Mouse (Mus musculus) CD4-positive, CD25-positive, alpha-beta regulatory T cell, adult 4 months (primary cell): Measurements from ENCODE around the gene Ets1. TPM values are rescaled to one million over a fixed set of nuclear protein-coding genes. Genes with fewer than 3 reads are reported as not detected.

Source experiments
- ATAC-seq: one replicate; pipeline ENCODE4 v1.8.0; 2017
- polyA plus RNA-seq, 2 experiments: library from polyadenylated mRNA; unstranded; fragments of 100-300 nt; shearing (Covaris generic); gene quantifications; one replicate each; pipeline ENCODE4 v1.2.1; 2017

Ets1 gene
- polyA plus RNA-seq, 2 experiments from 2014 or later, result 800 to 1,019 TPM

GRCm38 (mm10) chr9:32695492-32696190 is 59.6 kb downstream of the Ets1 start:
- ATAC-seq, result peak; percentile 68

- ATAC-seq, result peak; percentile 4
Observed at GRCm38 (mm10) chr9:32696259-32696658, 60.2 kb downstream of the Ets1 start.

GRCm38 (mm10) chr9:32696717-32697116 is 60.7 kb downstream of the Ets1 start:
- peak; percentile 10 for ATAC-seq

GRCm38 (mm10) chr9:32697291-32698110 is 61.5 kb downstream of the Ets1 start:
- no peak for ATAC-seq

- ATAC-seq, result no peak
Observed at GRCm38 (mm10) chr9:32698766-32699165, 62.7 kb downstream of the Ets1 start.

- no peak for ATAC-seq
Observed at GRCm38 (mm10) chr9:32699391-32699841, 63.4 kb downstream of the Ets1 start.

GRCm38 (mm10) chr9:32700091-32700905 is 64.3 kb downstream of the Ets1 start:
- ATAC-seq, result no peak

- no peak for ATAC-seq
Observed at GRCm38 (mm10) chr9:32701126-32701997, 65.3 kb downstream of the Ets1 start.

GRCm38 (mm10) chr9:32701998-32702305 is 65.9 kb downstream of the Ets1 start:
- no peak for ATAC-seq

GRCm38 (mm10) chr9:32702836-32703395 is 66.9 kb downstream of the Ets1 start:
- no peak for ATAC-seq

GRCm38 (mm10) chr9:32703976-32704745 is 68.1 kb downstream of the Ets1 start:
- ATAC-seq, result peak; percentile 13

GRCm38 (mm10) chr9:32705827-32706478 is 69.9 kb downstream of the Ets1 start:
- peak; percentile 57 for ATAC-seq

GRCm38 (mm10) chr9:32707436-32707835 is 71.4 kb downstream of the Ets1 start:
- ATAC-seq, result no peak

GRCm38 (mm10) chr9:32708491-32708890 is 72.5 kb downstream of the Ets1 start:
- peak; percentile 3 for ATAC-seq

- ATAC-seq, result peak; percentile 15
Observed at GRCm38 (mm10) chr9:32709359-32709758, 73.3 kb downstream of the Ets1 start.

- peak; percentile 13 for ATAC-seq
Observed at GRCm38 (mm10) chr9:32709764-32710734, 74.0 kb downstream of the Ets1 start.

- no peak for ATAC-seq
Observed at GRCm38 (mm10) chr9:32710987-32711652, 75.1 kb downstream of the Ets1 start.

- no peak for ATAC-seq
Observed at GRCm38 (mm10) chr9:32711768-32712167, 75.7 kb downstream of the Ets1 start.
